Mouse (Mus musculus) megakaryocyte, embryonic 14.5 days (primary cell): ENCODE measurements around the gene Fry. TPM values are rescaled to one million over a fixed set of nuclear protein-coding genes. Genes with fewer than 3 reads are reported as not detected.

ENCODE experiments used
- H3K27me3 ChIP-seq: replicated peaks from 2 replicates; pipeline ENCODE3; 2012; ENCODE audit warnings: inconsistent platforms
- H3K36me3 ChIP-seq: replicated peaks from 2 replicates; pipeline ENCODE3; 2012; ENCODE audit warnings: low read length, inconsistent platforms, mixed read lengths
- H3K4me1 ChIP-seq: 2 replicates; pipeline ENCODE4 v1.6.1; 2012; ENCODE audit warnings: inconsistent platforms
- H3K4me3 ChIP-seq: replicated peaks from 2 replicates; pipeline ENCODE3; 2012; ENCODE audit warnings: moderate library complexity, mild to moderate bottlenecking, inconsistent platforms
- H3K9me3 ChIP-seq: 2 replicates; pipeline ENCODE4 v1.6.1; 2012; ENCODE audit warnings: inconsistent platforms
- FLI1 ChIP-seq: IDR thresholded peaks from 2 replicates; pipeline ENCODE4 v1.6.1; 2012; ENCODE audit warnings: low read length, inconsistent platforms, mixed read lengths
- GATA1 ChIP-seq: IDR thresholded peaks from 3 replicates; pipeline ENCODE4 v1.6.1; 2012; ENCODE audit warnings: mixed read lengths, low read length, inconsistent platforms, borderline replicate concordance
- polyA plus RNA-seq: library from polyadenylated mRNA; stranded (reverse); fragments of >175 nt; gene quantifications from 2 replicates; pipeline ENCODE4 v1.2.3, GENCODE M21; 2012; ENCODE audit warnings: low replicate concordance; ENCODE audit not compliant: insufficient read depth

The Fry gene
- polyA plus RNA-seq, 1 experiment, result 1.5 TPM

DNA sequence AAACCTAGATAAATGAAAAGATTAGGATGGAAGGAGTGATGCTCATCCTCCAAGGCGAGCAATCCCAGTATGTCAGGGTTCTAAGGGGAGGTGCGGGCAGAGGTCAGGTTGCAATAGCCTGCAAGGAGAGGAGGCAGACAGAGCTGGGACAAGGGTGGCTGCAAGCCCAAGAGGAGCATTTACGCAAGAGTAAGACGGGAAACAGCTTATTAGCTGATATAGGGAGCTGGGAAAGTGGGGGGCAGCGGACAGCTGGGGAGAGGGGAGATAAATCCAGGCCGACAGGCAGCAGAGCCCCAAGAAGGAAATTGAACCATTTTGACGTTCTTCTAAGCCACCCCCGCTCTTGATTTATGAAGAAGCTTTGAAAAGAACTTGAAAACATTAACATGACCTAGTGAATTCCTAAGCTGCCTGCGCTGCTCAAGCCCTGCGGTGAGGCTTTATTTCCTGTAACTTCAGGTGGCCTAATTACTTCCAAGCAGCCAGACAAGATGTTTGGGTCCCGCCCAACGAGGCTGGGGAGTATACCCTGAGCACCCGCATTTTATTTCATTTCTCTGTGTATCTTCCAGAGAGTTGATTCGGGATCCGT, 291.1 kb downstream of the Fry start:
- Histone ChIP-seq H3K4me1 (peaks cover 7% of the 10 kb centered on the region; the same call in 1 of the 2 replicates), H3K36me3 (peaks cover 40% of the 10 kb centered on the region), H3K9me3 (peaks cover 3% of the 10 kb centered on the region), H3K4me3 (no peak overlapping the region), H3K27me3 (no peaks in the 10 kb centered on the region)
- TF ChIP-seq FLI1 (no peak), GATA1 (no peak)

DNA sequence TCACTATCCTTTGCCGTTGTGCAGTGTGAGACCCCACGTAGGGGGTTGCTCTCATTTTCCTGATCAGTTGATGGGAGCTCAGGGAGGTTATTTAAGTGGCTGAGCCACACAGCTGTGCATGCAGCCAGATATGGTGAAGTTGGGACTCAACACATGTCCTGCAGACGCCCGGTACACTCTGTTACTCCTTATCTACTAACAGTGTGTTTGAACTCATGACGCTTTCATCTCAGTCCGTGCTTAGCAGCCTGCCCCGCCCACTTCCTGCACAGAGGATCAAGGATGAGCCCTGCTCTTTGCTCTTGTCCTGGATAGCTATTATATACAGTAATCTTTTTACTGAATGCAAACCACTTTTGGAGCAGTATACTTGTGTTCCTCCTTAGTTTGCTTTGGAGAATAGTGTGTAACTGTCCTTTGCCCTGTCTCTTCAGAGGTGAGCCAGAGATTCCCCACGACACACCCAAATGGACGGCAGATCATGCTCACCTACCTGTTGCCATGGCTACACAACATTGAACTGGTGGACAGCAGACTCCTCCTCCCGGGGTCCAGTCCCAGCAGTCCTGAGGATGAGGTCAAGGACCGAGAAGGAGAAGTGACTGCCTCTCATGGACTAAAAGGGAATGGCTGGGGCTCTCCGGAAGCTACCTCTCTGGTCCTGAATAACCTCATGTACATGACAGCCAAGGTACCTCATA, 294.5 kb downstream of the Fry start:
- Histone ChIP-seq H3K27me3 (no peaks in the 10 kb centered on the region), H3K9me3 (peaks cover 14% of the 10 kb centered on the region), H3K36me3 (peaks cover 47% of the 10 kb centered on the region), H3K4me3 (no peak overlapping the region), H3K4me1 (peaks cover 7% of the 10 kb centered on the region; the same call in 1 of the 2 replicates)
- TF ChIP-seq FLI1 (no peak), GATA1 (no peak)

DNA sequence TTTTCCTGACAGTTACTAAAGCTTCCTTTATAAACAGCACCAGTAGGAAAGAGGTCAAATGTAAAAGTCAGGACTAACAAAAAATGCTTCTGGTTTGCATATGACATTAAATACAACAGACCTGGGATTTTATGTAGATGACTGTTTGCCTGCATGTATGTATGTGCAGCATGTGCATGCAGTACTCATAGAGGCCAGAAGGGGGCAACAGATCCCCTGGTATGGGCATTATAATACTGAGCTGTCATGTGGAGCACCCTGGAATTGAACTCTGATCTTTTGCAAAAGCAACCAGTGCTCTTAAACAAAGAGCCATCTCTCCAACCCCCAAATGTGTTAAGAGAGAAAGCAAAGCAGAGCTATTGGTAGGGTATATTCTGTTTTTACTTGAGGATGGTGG, 296.4 kb downstream of the Fry start:
- H3K4me1 ChIP-seq, result no peaks in the 10 kb centered on the region
- TF ChIP-seq FLI1 (no peak), GATA1 (no peak)
- H3K36me3 ChIP-seq, result peaks cover 57% of the 10 kb centered on the region
- no peak overlapping the region for H3K4me3 ChIP-seq
- no peaks in the 10 kb centered on the region for H3K27me3 ChIP-seq
- peaks cover 14% of the 10 kb centered on the region for H3K9me3 ChIP-seq

DNA sequence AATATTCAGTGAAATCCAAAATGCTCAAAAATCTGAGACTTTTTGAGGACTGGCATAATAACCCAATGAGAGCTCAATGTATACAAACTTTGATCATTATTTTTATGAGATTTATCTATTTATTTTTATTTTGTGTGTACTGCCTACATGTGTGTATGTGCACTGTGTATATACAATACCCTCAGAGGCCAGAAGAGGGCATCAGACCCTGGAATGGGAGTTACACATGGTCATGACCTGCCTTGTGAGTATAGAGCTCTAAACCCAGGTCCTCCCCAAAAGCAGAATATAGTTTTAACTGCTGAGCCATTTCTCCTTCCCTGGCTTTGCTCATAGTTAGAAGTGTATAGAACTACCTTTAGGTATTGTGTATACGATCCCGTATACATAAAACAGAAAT, 298.8 kb downstream of the Fry start:
- H3K4me1 ChIP-seq, result no peaks in the 10 kb centered on the region
- no peak overlapping the region for H3K4me3 ChIP-seq
- peaks cover 14% of the 10 kb centered on the region for H3K9me3 ChIP-seq
- no peaks in the 10 kb centered on the region for H3K27me3 ChIP-seq
- peaks cover 65% of the 10 kb centered on the region for H3K36me3 ChIP-seq
- TF ChIP-seq FLI1, result no peak
- TF ChIP-seq GATA1, result no peak

DNA sequence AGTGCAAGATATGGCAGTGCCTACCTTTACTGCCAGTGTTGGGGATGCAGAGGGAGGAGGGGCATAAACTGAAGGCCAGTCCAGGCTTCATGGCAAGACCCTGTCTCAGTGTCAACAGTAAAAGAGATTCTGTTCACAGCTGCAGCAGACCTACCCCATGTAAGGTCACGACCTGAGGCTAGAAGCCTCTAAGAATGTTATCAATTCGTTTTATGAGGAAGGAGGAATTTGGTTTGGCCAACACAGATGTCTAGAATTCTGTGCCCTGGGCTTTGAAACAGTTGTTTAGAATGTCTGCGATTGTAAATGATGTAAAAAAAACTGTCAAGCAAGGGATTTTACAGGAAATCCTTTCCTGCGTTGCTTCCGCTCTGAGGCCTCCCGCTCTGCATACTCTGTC, 299.6 kb downstream of the Fry start:
- Histone ChIP-seq H3K27me3 (no peaks in the 10 kb centered on the region), H3K4me1 (no peaks in the 10 kb centered on the region), H3K9me3 (peaks cover 14% of the 10 kb centered on the region), H3K4me3 (no peak overlapping the region), H3K36me3 (peaks cover 69% of the 10 kb centered on the region)
- no peak for TF ChIP-seq FLI1
- TF ChIP-seq GATA1, result no peak

DNA sequence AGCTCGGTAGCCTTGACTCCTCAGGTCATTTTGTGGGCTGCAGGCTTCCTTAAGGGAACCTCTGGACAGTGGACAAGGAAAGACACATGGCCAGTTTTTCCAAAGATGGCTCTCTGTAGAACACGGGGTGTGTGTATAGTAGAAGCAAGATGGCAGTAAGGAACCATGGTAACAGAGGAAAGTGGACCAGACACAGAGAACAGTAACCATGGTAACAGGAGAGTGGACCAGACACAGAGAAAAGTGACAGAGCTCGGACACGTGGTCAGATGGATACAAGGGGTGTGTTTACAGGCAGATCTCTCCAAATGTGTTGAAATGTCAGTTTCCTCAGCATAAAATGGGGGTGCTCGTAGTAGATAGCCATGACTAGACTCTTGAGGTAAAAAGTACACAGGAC, 306.6 kb downstream of the Fry start:
- Histone ChIP-seq H3K36me3 (peaks cover 51% of the 10 kb centered on the region), H3K27me3 (no peaks in the 10 kb centered on the region), H3K4me1 (no peaks in the 10 kb centered on the region), H3K9me3 (no peaks in the 10 kb centered on the region), H3K4me3 (no peak overlapping the region)
- TF ChIP-seq GATA1, result no peak
- TF ChIP-seq FLI1, result no peak

DNA sequence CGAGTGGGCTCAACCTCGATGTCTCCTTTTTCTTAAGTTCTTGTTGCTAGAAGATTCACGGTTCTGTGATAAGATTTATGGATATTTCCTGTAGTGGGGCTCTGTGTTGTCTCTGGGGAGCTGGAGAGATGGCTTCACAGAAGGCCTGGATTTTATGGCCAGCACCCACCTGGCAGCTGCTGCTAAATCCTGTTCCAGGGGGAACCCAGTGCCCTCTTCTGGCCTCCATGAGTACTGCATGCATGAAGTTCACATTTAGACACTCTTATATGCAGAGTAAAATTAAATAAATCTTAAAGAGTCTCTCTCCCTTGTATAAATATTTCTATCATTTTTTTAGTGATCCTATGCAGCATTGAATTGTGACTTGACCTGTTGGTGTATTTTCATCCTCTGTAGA, 308.1 kb downstream of the Fry start:
- no peaks in the 10 kb centered on the region for H3K4me1 ChIP-seq
- no peak overlapping the region for H3K4me3 ChIP-seq
- no peaks in the 10 kb centered on the region for H3K27me3 ChIP-seq
- H3K36me3 ChIP-seq, result peaks cover 59% of the 10 kb centered on the region
- no peak for TF ChIP-seq FLI1
- TF ChIP-seq GATA1, result no peak
- no peaks in the 10 kb centered on the region for H3K9me3 ChIP-seq

DNA sequence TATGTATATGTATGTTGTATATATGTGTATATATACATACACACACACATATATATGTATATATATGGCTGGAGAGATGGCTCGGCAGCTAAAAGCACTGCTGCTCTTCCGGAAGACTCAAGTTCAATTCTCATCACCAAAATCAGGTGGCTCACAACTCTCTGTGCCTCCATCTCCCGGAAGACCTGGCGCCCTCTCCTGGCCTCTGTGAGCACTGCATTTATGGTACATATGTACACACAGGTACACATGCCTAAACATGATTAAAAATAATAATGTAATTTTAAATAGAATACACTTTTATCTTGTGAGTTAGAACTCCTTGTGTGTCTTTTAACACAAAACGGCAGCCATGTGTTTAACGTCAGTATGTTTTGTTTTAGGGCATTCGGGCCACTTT, 312.8 kb downstream of the Fry start:
- Histone ChIP-seq H3K9me3 (peaks cover 12% of the 10 kb centered on the region), H3K27me3 (no peaks in the 10 kb centered on the region), H3K4me1 (no peaks in the 10 kb centered on the region), H3K4me3 (no peak overlapping the region), H3K36me3 (peaks cover 70% of the 10 kb centered on the region)
- TF ChIP-seq GATA1 (no peak), FLI1 (no peak)

GRCm38 (mm10) chr5:150432960-150433359, 314.5 kb downstream of the Fry start:
- Histone ChIP-seq H3K36me3 (peaks cover 73% of the 10 kb centered on the region), H3K4me3 (no peak overlapping the region), H3K27me3 (no peaks in the 10 kb centered on the region), H3K4me1 (no peaks in the 10 kb centered on the region), H3K9me3 (peaks cover 12% of the 10 kb centered on the region)
- TF ChIP-seq FLI1 (no peak), GATA1 (no peak)

DNA sequence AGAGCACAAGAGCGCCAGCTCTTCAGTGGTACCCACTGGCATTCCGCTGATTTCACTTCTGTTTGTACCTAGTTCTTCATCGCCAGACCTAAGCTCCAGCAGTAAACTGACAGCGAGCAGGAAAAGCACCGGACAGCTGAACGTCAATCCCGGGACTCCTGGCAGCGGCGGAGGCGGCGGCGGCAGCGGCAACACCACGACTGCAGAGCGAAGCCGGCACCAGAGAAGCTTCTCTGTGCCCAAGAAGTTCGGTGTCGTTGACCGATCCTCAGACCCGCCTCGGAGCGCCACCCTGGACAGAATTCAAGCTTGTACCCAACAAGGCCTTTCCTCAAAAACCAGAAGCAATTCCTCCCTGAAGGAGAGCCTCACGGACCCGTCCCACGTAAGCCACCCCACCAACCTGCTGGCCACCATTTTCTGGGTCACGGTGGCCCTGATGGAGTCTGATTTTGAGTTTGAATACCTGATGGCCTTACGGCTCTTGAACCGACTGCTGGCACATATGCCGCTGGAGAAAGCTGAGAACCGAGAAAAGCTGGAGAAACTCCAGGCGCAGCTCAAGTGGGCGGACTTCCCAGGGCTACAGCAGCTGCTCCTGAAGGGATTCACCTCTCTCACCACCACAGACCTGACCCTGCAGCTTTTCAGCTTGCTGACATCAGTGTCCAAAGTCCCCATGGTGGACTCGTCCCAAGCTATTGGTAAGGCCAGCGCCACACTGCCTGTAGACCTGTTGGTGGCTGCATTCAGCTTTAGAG, 318.4 kb downstream of the Fry start:
- peaks cover 12% of the 10 kb centered on the region for H3K9me3 ChIP-seq
- TF ChIP-seq GATA1, result no peak
- TF ChIP-seq FLI1, result no peak
- H3K4me3 ChIP-seq, result no peak overlapping the region

More for the DNA sequence above, 318.4 kb downstream of the Fry start:
- Histone ChIP-seq H3K36me3 (peaks cover 74% of the 10 kb centered on the region), H3K4me1 (no peaks in the 10 kb centered on the region), H3K27me3 (no peaks in the 10 kb centered on the region)
